Mouse (Mus musculus): ENCODE data around the gene Txnrd1. TPM values are rescaled to one million over a fixed set of nuclear protein-coding genes. Genes with fewer than 3 reads are reported as not detected.
A peak's percentile ranks its signal among the peaks of the same experiment; 100 is the strongest.

Txnrd1 gene
- polyA plus RNA-seq, 1 experiment, result 62.1 TPM

- H3K27ac ChIP-seq (ENCODE audit: insufficient read depth, low read depth, low read length), result no peak overlapping the region
- H3K27me3 ChIP-seq (replicated peaks; ENCODE audit: control insufficient read depth, insufficient read depth, low read length), result no peaks in the 10 kb centered on the region
- H3K36me3 ChIP-seq (ENCODE audit: control insufficient read depth, insufficient read depth, low read length), result peaks cover 9% of the 10 kb centered on the region; the same call in 1 of the 2 replicates
- WGBS, result 75% methylated on average over 6 of the region's 6 CpGs
- no peak overlapping the region for H3K4me3 ChIP-seq (ENCODE audit: insufficient read depth, low read depth, low read length)
- peaks cover 18% of the 10 kb centered on the region for H3K4me1 ChIP-seq (ENCODE audit: control insufficient read depth, insufficient read depth, low read length)
- DNase-seq, result no peak
- TF ChIP-seq CTCF (conservative IDR thresholded peaks at IDR 0.05; ENCODE audit: insufficient read depth, insufficient read length, low read depth, low read length), result no peak
- no peak for TF ChIP-seq POLR2A (IDR thresholded peaks at IDR 0.05; ENCODE audit: low read depth, low read length)
Observed at GRCm38 (mm10) chr10:82887354-82887753, 53.6 kb downstream of the Txnrd1 start.

GRCm38 (mm10) chr10:82888576-82888975, 54.8 kb downstream of the Txnrd1 start:
- Histone ChIP-seq H3K36me3 (ENCODE audit: control insufficient read depth, insufficient read depth, low read length) (peaks cover 7% of the 10 kb centered on the region; the same call in 1 of the 2 replicates), H3K27ac (ENCODE audit: insufficient read depth, low read depth, low read length) (no peak overlapping the region), H3K4me1 (ENCODE audit: control insufficient read depth, insufficient read depth, low read length) (peaks cover 18% of the 10 kb centered on the region), H3K4me3 (ENCODE audit: insufficient read depth, low read depth, low read length) (no peak overlapping the region), H3K27me3 (replicated peaks; ENCODE audit: control insufficient read depth, insufficient read depth, low read length) (no peaks in the 10 kb centered on the region)
- peak; percentile 40 for DNase-seq
- TF ChIP-seq CTCF (conservative IDR thresholded peaks at IDR 0.05; ENCODE audit: insufficient read depth, insufficient read length, low read depth, low read length) (no peak), POLR2A (IDR thresholded peaks at IDR 0.05; ENCODE audit: low read depth, low read length) (no peak)
- 47% methylated on average over 8 of the region's 8 CpGs for WGBS

GRCm38 (mm10) chr10:82889447-82889973, 55.8 kb downstream of the Txnrd1 start:
- no peak overlapping the region for H3K4me3 ChIP-seq (ENCODE audit: insufficient read depth, low read depth, low read length)
- no peak overlapping the region for H3K27ac ChIP-seq (ENCODE audit: insufficient read depth, low read depth, low read length)
- peak; percentile 91 for DNase-seq

GRCm38 (mm10) chr10:82890936-82891335, 57.2 kb downstream of the Txnrd1 start:
- Histone ChIP-seq H3K36me3 (ENCODE audit: control insufficient read depth, insufficient read depth, low read length) (peaks cover 6% of the 10 kb centered on the region; the same call in 1 of the 2 replicates), H3K27ac (ENCODE audit: insufficient read depth, low read depth, low read length) (no peak overlapping the region), H3K4me3 (ENCODE audit: insufficient read depth, low read depth, low read length) (no peak overlapping the region), H3K4me1 (ENCODE audit: control insufficient read depth, insufficient read depth, low read length) (peaks cover 18% of the 10 kb centered on the region), H3K27me3 (replicated peaks; ENCODE audit: control insufficient read depth, insufficient read depth, low read length) (no peaks in the 10 kb centered on the region)
- WGBS, result 64% methylated on average over 2 of the region's 2 CpGs
- DNase-seq, result no peak
- TF ChIP-seq CTCF (conservative IDR thresholded peaks at IDR 0.05; ENCODE audit: insufficient read depth, insufficient read length, low read depth, low read length) (no peak), POLR2A (IDR thresholded peaks at IDR 0.05; ENCODE audit: low read depth, low read length) (no peak)

More at GRCm38 (mm10) chr10:82889447-82889973, 55.8 kb downstream of the Txnrd1 start:
- WGBS, result 27% methylated on average over 9 of the region's 9 CpGs
- peaks cover 18% of the 10 kb centered on the region for H3K4me1 ChIP-seq (ENCODE audit: control insufficient read depth, insufficient read depth, low read length)
- no peaks in the 10 kb centered on the region for H3K27me3 ChIP-seq (replicated peaks; ENCODE audit: control insufficient read depth, insufficient read depth, low read length)
- TF ChIP-seq CTCF (conservative IDR thresholded peaks at IDR 0.05; ENCODE audit: insufficient read depth, insufficient read length, low read depth, low read length), result no peak
- no peak for TF ChIP-seq POLR2A (IDR thresholded peaks at IDR 0.05; ENCODE audit: low read depth, low read length)
- peaks cover 6% of the 10 kb centered on the region; the same call in 1 of the 2 replicates for H3K36me3 ChIP-seq (ENCODE audit: control insufficient read depth, insufficient read depth, low read length)

GRCm38 (mm10) chr10:82891427-82891826, 57.7 kb downstream of the Txnrd1 start:
- 56% methylated on average over 7 of the region's 7 CpGs for WGBS
- H3K27ac ChIP-seq (ENCODE audit: insufficient read depth, low read depth, low read length), result no peak overlapping the region
- DNase-seq, result peak; percentile 46
- H3K4me1 ChIP-seq (ENCODE audit: control insufficient read depth, insufficient read depth, low read length), result peaks cover 18% of the 10 kb centered on the region
- peaks cover 6% of the 10 kb centered on the region; the same call in 1 of the 2 replicates for H3K36me3 ChIP-seq (ENCODE audit: control insufficient read depth, insufficient read depth, low read length)
- H3K27me3 ChIP-seq (replicated peaks; ENCODE audit: control insufficient read depth, insufficient read depth, low read length), result no peaks in the 10 kb centered on the region
- H3K4me3 ChIP-seq (ENCODE audit: insufficient read depth, low read depth, low read length), result no peak overlapping the region
- TF ChIP-seq CTCF (conservative IDR thresholded peaks at IDR 0.05; ENCODE audit: insufficient read depth, insufficient read length, low read depth, low read length) (no peak), POLR2A (IDR thresholded peaks at IDR 0.05; ENCODE audit: low read depth, low read length) (no peak)

GRCm38 (mm10) chr10:82892442-82893055, 58.8 kb downstream of the Txnrd1 start:
- Histone ChIP-seq H3K4me1 (ENCODE audit: control insufficient read depth, insufficient read depth, low read length) (peaks cover 18% of the 10 kb centered on the region), H3K27me3 (replicated peaks; ENCODE audit: control insufficient read depth, insufficient read depth, low read length) (no peaks in the 10 kb centered on the region), H3K4me3 (ENCODE audit: insufficient read depth, low read depth, low read length) (no peak overlapping the region), H3K27ac (ENCODE audit: insufficient read depth, low read depth, low read length) (no peak overlapping the region), H3K36me3 (ENCODE audit: control insufficient read depth, insufficient read depth, low read length) (0 out of 2 replicates have a peak, but pooled peaks cover 1% of the 10 kb centered on the region)
- WGBS, result 80% methylated on average over 9 of the region's 9 CpGs
- peak; percentile 19 for DNase-seq
- TF ChIP-seq POLR2A (IDR thresholded peaks at IDR 0.05; ENCODE audit: low read depth, low read length) (no peak), CTCF (conservative IDR thresholded peaks at IDR 0.05; ENCODE audit: insufficient read depth, insufficient read length, low read depth, low read length) (no peak)

- 88% methylated on average over 18 of the region's 18 CpGs for WGBS
- H3K27me3 ChIP-seq (replicated peaks; ENCODE audit: control insufficient read depth, insufficient read depth, low read length), result no peaks in the 10 kb centered on the region
- TF ChIP-seq POLR2A (IDR thresholded peaks at IDR 0.05; ENCODE audit: low read depth, low read length), result no peak
- no peak for TF ChIP-seq CTCF (conservative IDR thresholded peaks at IDR 0.05; ENCODE audit: insufficient read depth, insufficient read length, low read depth, low read length)
- H3K4me3 ChIP-seq (ENCODE audit: insufficient read depth, low read depth, low read length), result no peak overlapping the region
- H3K4me1 ChIP-seq (ENCODE audit: control insufficient read depth, insufficient read depth, low read length), result peaks cover 14% of the 10 kb centered on the region
- no peak overlapping the region for H3K27ac ChIP-seq (ENCODE audit: insufficient read depth, low read depth, low read length)
- 0 out of 2 replicates have a peak, but pooled peaks cover 1% of the 10 kb centered on the region for H3K36me3 ChIP-seq (ENCODE audit: control insufficient read depth, insufficient read depth, low read length)
- no peak for DNase-seq
Observed at GRCm38 (mm10) chr10:82893872-82894650, 60.3 kb downstream of the Txnrd1 start.
